Mouse (Mus musculus): ENCODE results near the gene Gm11444.

Gene Gm11444

GRCm38 (mm10) chr11:85850233-85850632 lies at the start of gene Gm11444:
Gene Gm11444 (minus strand): TSS chr11:85850333.
- DNase-seq (ENCODE audit: low read depth, low spot score): no peak

- no peak for DNase-seq (ENCODE audit: low read depth, low spot score)
These were observed 46.3 kb upstream of the Gm11444 start for GRCm38 (mm10) chr11:85896335-85896985.

GRCm38 (mm10) chr11:85894731-85895545 lies 44.8 kb upstream of the Gm11444 start:
- no peak for DNase-seq (ENCODE audit: low read depth, low spot score)

- no peak for DNase-seq (ENCODE audit: low read depth, low spot score)
These were observed 44.0 kb upstream of the Gm11444 start for GRCm38 (mm10) chr11:85894136-85894530.

- no peak for DNase-seq (ENCODE audit: low read depth, low spot score)
These were observed 43.4 kb upstream of the Gm11444 start for GRCm38 (mm10) chr11:85893400-85894135.

- no peak for DNase-seq (ENCODE audit: low read depth, low spot score)
These were observed 42.6 kb upstream of the Gm11444 start for GRCm38 (mm10) chr11:85892771-85893170.

- no peak for DNase-seq (ENCODE audit: low read depth, low spot score)
These were observed 41.5 kb upstream of the Gm11444 start for GRCm38 (mm10) chr11:85891692-85892040.

GRCm38 (mm10) chr11:85891010-85891691 lies 41.0 kb upstream of the Gm11444 start:
- no peak for DNase-seq (ENCODE audit: low read depth, low spot score)

- no peak for DNase-seq (ENCODE audit: low read depth, low spot score)
These were observed 40.4 kb upstream of the Gm11444 start for GRCm38 (mm10) chr11:85890563-85890845.

- DNase-seq (ENCODE audit: low read depth, low spot score): no peak
These were observed 39.8 kb upstream of the Gm11444 start for GRCm38 (mm10) chr11:85889730-85890562.

GRCm38 (mm10) chr11:85889056-85889729 lies 39.1 kb upstream of the Gm11444 start:
- DNase-seq (ENCODE audit: low read depth, low spot score): no peak

GRCm38 (mm10) chr11:85888451-85888961 lies 38.4 kb upstream of the Gm11444 start:
- no peak for DNase-seq (ENCODE audit: low read depth, low spot score)

- DNase-seq (ENCODE audit: low read depth, low spot score): no peak
These were observed 37.8 kb upstream of the Gm11444 start for GRCm38 (mm10) chr11:85887801-85888450.

GRCm38 (mm10) chr11:85887273-85887672 lies 37.1 kb upstream of the Gm11444 start:
- no peak for DNase-seq (ENCODE audit: low read depth, low spot score)

GRCm38 (mm10) chr11:85886429-85886785 lies 36.3 kb upstream of the Gm11444 start:
- no peak for DNase-seq (ENCODE audit: low read depth, low spot score)

- no peak for DNase-seq (ENCODE audit: low read depth, low spot score)
These were observed 35.7 kb upstream of the Gm11444 start, which contains the start of gene Tbx4 for GRCm38 (mm10) chr11:85885665-85886428. Gene Tbx4 (plus strand): TSS chr11:85886422.

GRCm38 (mm10) chr11:85884498-85884897 lies 34.4 kb upstream of the Gm11444 start:
- no peak for DNase-seq (ENCODE audit: low read depth, low spot score)

- DNase-seq (ENCODE audit: low read depth, low spot score): peak; percentile 94
These were observed 26.1 kb upstream of the Gm11444 start for GRCm38 (mm10) chr11:85876059-85876788.

All from forelimb bud, embryonic 11.5 days (tissue).